Mouse (Mus musculus) spleen, adult 2 months (tissue): ENCODE measurements around the gene Zfhx3.

Experiments
- CTCF ChIP-seq: fragments of 200-500 bp; IDR thresholded peaks from 2 replicates; pipeline ENCODE4 v1.5.1; 2011; ENCODE audit warnings: mild to moderate bottlenecking, inconsistent platforms; ENCODE audit not compliant: insufficient read depth, insufficient read length, insufficient replicate concordance; ENCODE audit errors: extremely low read depth
- POLR2A ChIP-seq: fragments of 200-500 bp; IDR thresholded peaks from 2 replicates; pipeline ENCODE4 v1.6.1; 2011; ENCODE audit warnings: low read depth, low read length, inconsistent platforms

GRCm38 (mm10) chr8:108745551-108745950, 803.1 kb downstream of the Zfhx3 start:
- TF ChIP-seq POLR2A (no peak), CTCF (no peak)
